Mouse (Mus musculus) gastrocnemius, postnatal 10 days (tissue): Measurements from ENCODE around the gene Coil. TPM values are rescaled to one million over a fixed set of nuclear protein-coding genes. Genes with fewer than 3 reads are reported as not detected.
"Not testable (repeated sequence)": the region's sequence is repeated elsewhere in the genome, so short reads cannot be mapped to it uniquely, and the experiment has no call there.

Experiments used
- DNase-seq: peaks from one replicate; pipeline ENCODE4 v3.0.0; 2021; ENCODE audit warnings: mixed read lengths
- total RNA-seq, 2 experiments: library from RNA; stranded (reverse); gene quantifications; 2 replicates each; pipeline ENCODE4 v1.2.3; 2021

Coil gene
- total RNA-seq, 2 experiments from 2014 or later, result 3.9 to 5.7 TPM

DNA sequence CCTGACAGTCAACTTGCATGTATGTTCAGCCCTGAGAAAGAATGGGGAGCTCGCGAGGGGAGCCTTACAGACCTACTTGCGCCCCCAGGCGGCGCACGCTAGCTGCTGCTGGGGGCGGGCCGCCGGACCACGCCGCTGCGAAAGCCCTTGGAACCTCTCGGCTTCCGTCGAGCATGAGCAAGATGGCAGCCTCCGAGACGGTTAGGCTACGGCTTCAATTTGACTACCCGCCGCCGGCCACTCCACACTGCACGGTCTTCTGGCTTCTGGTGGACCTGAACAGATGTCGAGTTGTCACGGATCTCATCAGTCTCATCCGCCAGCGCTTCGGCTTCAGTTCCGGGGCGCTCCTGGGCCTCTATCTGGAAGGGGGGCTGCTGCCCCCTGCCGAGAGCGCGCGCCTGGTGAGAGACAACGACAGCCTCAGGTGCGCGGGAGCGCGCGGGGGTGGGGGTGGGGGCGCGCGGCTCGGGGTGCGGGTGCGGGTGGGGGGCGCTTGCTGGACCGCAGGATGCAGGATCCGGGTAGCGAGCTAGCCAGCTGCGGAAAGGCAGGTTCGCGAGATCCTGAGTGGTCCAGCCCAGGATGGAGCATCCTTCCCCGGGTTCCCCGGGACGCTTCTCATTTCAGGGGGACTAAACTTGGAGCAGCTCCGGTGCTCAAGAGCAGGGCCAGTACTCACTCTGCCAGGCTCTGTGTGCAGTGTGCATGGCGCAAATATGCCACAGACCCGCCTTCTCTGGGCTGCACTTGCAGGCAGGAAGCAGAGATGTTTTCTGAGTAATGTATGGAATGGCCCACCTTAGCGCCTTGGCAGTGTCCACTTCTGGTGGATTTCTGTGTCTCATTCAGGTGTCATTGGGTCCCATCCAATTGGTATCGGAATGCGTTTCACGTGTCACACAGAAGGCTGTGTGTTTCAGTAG, 4.0 kb downstream of the Coil start:
- peak; percentile 93 for DNase-seq

GRCm38 (mm10) chr11:88976320-88976719, 6.3 kb downstream of the Coil start:
- DNase-seq, result no peak

GRCm38 (mm10) chr11:88977188-88977587, 7.1 kb downstream of the Coil start:
- DNase-seq, result no peak

DNA sequence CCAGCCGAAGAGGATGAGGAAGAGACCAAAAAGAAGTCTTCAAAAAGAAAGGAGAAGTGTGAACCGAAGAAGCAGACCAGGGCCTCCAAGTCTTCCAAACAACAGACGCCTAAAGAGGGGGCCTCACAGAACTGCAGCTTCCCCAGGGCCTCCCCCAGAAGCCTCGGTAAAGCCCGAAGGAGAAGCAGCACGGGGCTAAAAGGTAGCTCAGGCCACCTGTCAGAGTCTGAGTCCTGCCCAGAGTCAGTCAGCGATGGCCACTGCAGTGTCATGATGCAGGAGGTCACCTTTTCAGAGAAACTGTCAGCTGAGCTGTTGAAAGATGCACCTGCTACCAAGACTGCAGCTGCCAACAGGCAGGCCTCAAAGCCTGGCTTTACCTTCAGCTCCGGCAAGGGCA, 11.3 kb downstream of the Coil start:
- DNase-seq, result no peak

- no peak for DNase-seq
These were observed 16.6 kb downstream of the Coil start for GRCm38 (mm10) chr11:88986616-88987015.

GRCm38 (mm10) chr11:88988956-88989355, 18.9 kb downstream of the Coil start:
- no peak for DNase-seq

GRCm38 (mm10) chr11:88989530-88989929, 19.5 kb downstream of the Coil start:
- no peak for DNase-seq

DNA sequence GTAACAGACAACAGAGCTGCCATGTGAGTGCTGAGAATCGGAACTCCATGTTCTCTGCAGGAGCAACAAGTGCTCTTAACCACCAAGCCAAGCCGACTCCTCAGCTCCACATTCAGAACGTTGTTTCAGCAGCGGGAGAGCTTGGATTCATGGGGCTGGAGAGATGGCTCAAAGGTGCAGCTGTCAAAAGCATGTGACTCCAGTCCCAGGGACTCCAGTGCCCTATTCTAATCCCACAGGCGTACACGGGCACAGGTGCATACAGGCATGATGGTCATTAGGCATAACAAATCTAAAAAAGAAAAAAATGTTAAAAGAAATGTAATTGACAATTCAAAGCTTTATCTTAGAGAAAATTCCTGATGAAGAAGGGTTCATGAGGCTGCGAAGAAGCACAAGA, 23.1 kb downstream of the Coil start:
- DNase-seq, result no peak

DNA sequence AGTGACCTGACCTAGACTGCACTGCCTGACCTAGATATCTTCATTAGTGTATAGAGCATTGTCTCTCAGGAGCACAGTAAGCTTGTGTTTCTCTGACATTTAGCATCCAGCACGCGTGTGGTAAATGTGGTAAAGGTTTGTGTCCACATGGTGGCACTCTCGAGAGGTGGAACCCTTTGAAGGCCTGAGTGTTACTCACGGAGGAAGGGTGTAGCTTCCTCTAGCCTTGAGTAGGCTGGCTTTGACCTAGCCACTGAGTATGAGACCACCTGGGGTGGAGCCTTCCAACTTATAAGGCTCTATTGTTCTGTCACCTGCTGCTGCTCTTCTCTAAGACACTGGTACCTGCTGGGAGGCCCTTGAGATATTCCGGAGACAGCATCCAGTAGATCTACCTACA, 23.6 kb downstream of the Coil start:
- DNase-seq, result peak; percentile 34

DNA sequence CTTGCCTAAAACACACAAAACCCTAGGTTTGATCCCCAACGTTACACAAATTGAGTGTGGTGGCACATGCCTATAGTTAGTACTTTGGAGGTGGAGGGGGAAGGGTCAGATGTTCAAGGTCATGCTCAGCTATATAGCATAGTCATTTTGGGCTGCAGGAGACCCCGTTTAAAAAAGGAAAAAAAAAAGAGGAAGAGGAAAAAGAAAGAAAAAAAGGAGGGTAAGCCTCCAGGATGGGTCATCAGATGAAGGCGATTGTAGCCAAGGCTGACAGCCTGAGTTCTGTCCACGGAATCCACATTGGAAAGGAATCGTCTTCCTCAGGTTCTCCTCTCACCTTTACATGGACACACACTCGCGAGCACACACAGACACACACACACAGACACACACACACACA, 24.4 kb downstream of the Coil start:
- DNase-seq, result no peak

- DNase-seq, result no peak
These were observed 25.6 kb downstream of the Coil start for GRCm38 (mm10) chr11:88995616-88996015.

- DNase-seq, result no peak
These were observed 26.4 kb downstream of the Coil start for GRCm38 (mm10) chr11:88996427-88996826.

DNA sequence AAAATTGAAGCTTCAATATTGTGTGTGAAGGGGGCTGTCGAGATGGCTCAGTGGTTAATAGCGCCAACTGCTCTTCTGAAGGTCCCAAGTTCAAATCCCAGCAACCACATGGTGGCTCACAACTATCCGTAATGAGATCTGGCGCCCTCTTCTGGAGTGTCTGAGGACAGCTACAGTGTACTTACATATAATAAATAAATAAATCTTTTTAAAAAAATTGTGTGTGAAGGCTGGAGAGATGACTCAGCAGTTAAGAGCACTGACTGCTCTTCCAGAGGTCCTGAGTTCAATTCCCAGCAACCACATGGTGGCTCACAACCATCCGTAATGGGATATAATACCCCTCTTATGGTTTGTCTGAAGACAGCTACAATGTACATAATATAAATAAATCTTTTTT, 27.3 kb downstream of the Coil start:
- DNase-seq, result not testable (repeated sequence)

DNA sequence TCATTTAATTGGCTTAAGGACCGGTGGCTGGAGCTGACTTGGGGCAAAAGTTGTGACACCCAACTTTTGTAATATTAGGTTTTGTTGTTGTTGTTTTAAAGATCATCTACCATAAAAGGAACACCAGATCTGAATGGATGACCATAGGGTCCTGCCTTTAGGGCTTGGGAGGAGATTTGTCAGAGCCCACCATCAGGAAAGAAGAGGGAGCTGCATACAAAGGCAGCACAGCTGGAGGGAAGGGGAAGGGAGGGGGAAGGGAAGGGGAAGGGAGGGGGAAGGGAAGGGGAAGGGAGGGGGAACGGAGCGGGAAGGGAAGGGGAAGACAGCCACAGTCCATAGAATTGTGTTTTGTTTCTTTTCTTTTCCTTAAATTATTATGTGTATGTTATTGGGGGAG, 28.4 kb downstream of the Coil start:
- no peak for DNase-seq

DNA sequence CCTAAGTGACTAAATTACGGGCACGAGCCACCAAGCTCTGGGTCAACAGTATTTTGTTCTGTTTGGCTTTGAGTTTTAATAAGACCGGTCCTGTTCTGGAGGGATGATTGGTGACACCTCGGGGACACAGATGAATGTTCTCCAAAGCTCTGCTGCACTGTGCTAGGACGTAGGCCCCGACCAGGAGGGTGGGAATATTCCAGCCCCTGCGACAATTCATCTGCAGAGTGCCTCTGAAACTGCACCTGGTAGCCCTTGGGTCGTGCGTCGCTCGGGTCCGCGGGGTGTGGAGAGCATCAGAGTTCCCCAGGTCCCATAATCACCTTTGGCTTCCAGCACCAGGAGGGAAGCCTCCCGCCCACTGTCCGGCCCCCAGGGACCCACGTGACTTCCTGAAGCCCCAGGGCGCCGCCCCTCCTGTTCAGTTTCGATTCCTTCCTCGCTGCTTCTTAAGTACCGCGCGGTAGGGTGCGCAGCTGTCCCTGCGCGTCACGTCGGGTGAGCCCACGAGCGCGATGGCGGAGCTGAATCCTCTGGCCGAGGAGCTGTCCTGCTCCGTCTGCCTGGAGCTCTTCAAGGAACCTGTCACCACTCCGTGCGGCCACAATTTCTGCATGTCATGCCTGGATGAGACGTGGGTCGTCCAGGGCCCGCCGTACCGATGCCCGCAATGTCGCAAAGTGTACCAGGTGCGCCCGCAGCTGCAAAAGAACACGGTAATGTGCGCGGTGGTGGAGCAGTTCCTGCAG, 29.1 kb downstream of the Coil start, which contains the start of gene Trim25:
Gene Trim25, plus strand, starts transcription at position 403 of the 749 bp plus-strand sequence.
- peak; percentile 92 for DNase-seq

- no peak for DNase-seq
These were observed 29.9 kb downstream of the Coil start for GRCm38 (mm10) chr11:88999723-89000526.

DNA sequence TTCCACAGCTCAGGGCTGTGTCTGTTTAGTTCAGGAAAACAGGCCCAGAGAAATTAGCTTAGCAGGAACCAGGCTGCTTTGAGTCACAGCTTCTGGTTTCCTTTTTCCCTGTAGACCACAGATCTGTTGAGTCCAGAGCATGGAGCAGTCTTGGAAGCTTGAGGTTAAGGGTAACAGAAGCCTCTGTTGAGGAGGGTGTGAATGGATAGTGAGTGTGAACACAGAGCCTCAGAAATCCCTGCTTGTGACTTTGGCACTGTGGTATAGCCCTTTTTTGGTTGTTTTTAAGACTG, 30.4 kb downstream of the Coil start:
- no peak for DNase-seq

DNA sequence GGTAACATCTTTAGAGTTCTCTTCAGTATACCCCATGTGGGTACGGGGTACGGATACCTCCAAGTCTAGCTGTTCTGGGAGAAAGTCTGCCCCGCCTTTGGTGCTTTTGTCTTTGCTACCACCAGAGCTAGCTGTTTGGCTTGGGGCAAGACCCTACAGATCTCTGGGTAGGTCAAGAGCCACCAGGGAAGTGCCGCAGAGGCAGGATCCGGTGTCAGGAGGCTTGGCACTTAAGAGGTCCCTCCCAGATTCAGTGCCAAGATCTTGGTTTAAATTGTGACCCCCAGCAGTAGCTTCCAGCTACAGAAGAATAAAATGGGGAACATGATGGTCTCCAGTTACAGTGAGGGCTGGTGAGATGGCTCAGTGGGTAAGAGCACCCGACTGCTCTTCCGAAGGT, 31.5 kb downstream of the Coil start:
- DNase-seq, result no peak

- DNase-seq, result no peak
These were observed 32.0 kb downstream of the Coil start for GRCm38 (mm10) chr11:89002068-89002467.

GRCm38 (mm10) chr11:89002621-89003020, 32.6 kb downstream of the Coil start:
- peak; percentile 34 for DNase-seq

GRCm38 (mm10) chr11:89003078-89003477, 33.0 kb downstream of the Coil start:
- no peak for DNase-seq

DNA sequence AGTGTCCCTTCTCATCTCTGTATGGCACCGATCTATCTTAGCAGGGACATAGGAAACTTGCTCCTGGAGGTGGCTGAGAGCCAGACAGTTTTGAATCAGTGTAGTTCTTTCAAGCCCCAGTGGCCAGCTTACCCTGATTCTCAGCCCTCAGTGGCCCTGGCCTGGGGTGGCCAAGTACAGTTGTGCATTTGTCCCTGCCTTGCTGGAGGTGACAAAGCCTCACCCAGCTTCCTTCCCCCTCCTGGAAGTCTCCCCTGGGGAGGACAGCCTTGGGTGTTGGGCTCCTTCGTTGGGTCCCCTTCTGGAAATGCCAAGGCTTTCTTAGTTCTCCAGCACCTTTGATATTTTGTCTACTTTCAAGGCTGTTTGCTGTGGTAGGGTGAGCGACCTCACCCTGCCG, 33.7 kb downstream of the Coil start:
- no peak for DNase-seq

- no peak for DNase-seq
These were observed 35.4 kb downstream of the Coil start for GRCm38 (mm10) chr11:89005473-89005872.
